Mouse (Mus musculus) heart, postnatal 0 days (tissue): ENCODE measurements at regions not wholly inside any gene's neighbourhood (a gene's known extent, or its start where the extent isn't known, plus 50 kb on each side); places are given as distances from the start of the nearest gene placed in this dataset.

Source experiments
- ATAC-seq: fragments of 200-750 bp; cut with Nextera tagmentation; 2 replicates; pipeline ENCODE4 v1.8.0; 2017; ENCODE audit warnings: low read depth, moderate number of reproducible peaks, moderate library complexity; ENCODE audit not compliant: insufficient read depth
- DNase-seq: peaks from one replicate; pipeline ENCODE4 v3.0.0-alpha.2; 2016; ENCODE audit warnings: low spot score
- H3K27ac ChIP-seq: fragments of 300-500 bp; sonication (generic); 2 replicates; pipeline ENCODE4 v1.5.1; 2014; ENCODE audit warnings: low read depth, mild to moderate bottlenecking
- H3K27me3 ChIP-seq: fragments of 300-500 bp; sonication (generic); 2 replicates; pipeline ENCODE4 v1.6.1; 2014; ENCODE audit warnings: low read length, mixed read lengths; ENCODE audit not compliant: control insufficient read depth, insufficient read depth
- H3K36me3 ChIP-seq: fragments of 300-500 bp; sonication (generic); replicated peaks from 2 replicates; pipeline ENCODE4 v1.6.1; 2014; ENCODE audit warnings: low read length, mixed read lengths; ENCODE audit not compliant: control insufficient read depth, insufficient read depth
- H3K4me1 ChIP-seq: fragments of 300-500 bp; sonication (generic); 2 replicates; pipeline ENCODE4 v1.6.1; 2014; ENCODE audit warnings: antibody characterized with exemption; ENCODE audit not compliant: control insufficient read depth, insufficient read depth
- H3K4me2 ChIP-seq: fragments of 300-500 bp; sonication (generic); 2 replicates; pipeline ENCODE4 v1.6.1; 2014; ENCODE audit warnings: low read depth, mild to moderate bottlenecking, low read length, moderate library complexity
- H3K4me3 ChIP-seq: fragments of 300-500 bp; sonication (generic); 2 replicates; pipeline ENCODE4 v1.5.1; 2014; ENCODE audit warnings: low read depth, low read length
- H3K9ac ChIP-seq: fragments of 300-500 bp; sonication (generic); replicated peaks from 2 replicates; pipeline ENCODE4 v1.6.1; 2014; ENCODE audit warnings: low read depth, low read length, mixed read lengths
- H3K9me3 ChIP-seq: fragments of 300-500 bp; sonication (generic); replicated peaks from 2 replicates; pipeline ENCODE4 v1.6.1; 2016; ENCODE audit warnings: low read length; ENCODE audit not compliant: control insufficient read depth
- CTCF ChIP-seq: IDR thresholded peaks from 2 replicates; pipeline ENCODE4 v1.5.1; 2016; ENCODE audit warnings: antibody characterized with exemption, control low read depth, low read depth
- EP300 ChIP-seq: IDR thresholded peaks from 2 replicates; pipeline ENCODE4 v1.6.1; 2016; ENCODE audit warnings: antibody characterized with exemption, low read depth
- WGBS: fragments of 180-500 bp; shearing (Covaris S2); extraction: QIAGEN DNeasy Blood & Tissue Kit; methylation state at CpG from one replicate; pipeline ENCODE4 v1.1.7; 2014; 5-methylcytosine and 5-hydroxymethylcytosine counted together

GRCm38 (mm10) chr19:15421311-15421710 is 525.8 kb downstream of the Psat1 start:
- no peak for TF ChIP-seq EP300
- no peak for TF ChIP-seq CTCF
- no peak for ATAC-seq
- Histone ChIP-seq H3K27me3 (no peaks in the 10 kb centered on the region), H3K27ac (no peak overlapping the region), H3K4me2 (no peak overlapping the region), H3K4me3 (no peak overlapping the region), H3K36me3 (no peaks in the 10 kb centered on the region), H3K9ac (no peak overlapping the region), H3K4me1 (no peaks in the 10 kb centered on the region), H3K9me3 (no peaks in the 10 kb centered on the region)
- no peak for DNase-seq
- 47% methylated on average over 3 of the region's 3 CpGs for WGBS

GRCm38 (mm10) chr19:15398624-15399023 is 548.5 kb downstream of the Psat1 start:
- WGBS, result 71% methylated on average over 3 of the region's 3 CpGs
- H3K27me3 ChIP-seq, result no peaks in the 10 kb centered on the region

DNA sequence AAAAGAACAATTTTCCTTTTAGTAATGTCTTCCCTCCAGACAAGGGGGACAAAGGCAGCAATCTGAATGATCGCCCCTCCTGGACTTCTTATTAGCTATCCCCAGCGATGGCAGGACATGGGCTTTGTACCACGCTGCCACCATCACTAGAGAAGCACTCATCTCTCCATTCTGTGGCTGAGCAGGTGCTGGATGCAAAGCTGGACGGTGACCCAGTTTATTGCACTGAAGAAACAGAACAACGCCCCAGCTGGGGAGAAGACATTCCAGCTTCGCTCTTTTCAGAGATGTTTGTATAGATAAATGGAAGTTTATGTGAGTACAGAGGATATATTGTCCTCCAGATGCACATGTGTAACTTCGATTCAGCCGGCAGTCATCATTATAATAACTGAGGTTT is 575.5 kb downstream of the Psat1 start:
- Histone ChIP-seq H3K9me3 (no peaks in the 10 kb centered on the region), H3K4me3 (no peak overlapping the region), H3K4me2 (no peak overlapping the region), H3K36me3 (no peaks in the 10 kb centered on the region), H3K9ac (no peak overlapping the region), H3K4me1 (no peaks in the 10 kb centered on the region), H3K27me3 (no peaks in the 10 kb centered on the region), H3K27ac (no peak overlapping the region)
- DNase-seq, result no peak
- ATAC-seq, result no peak
- WGBS, result 72% methylated on average over 8 of the region's 8 CpGs
- no peak for TF ChIP-seq EP300
- no peak for TF ChIP-seq CTCF

More at GRCm38 (mm10) chr19:15398624-15399023, 548.5 kb downstream of the Psat1 start:
- no peak overlapping the region for H3K4me3 ChIP-seq
- TF ChIP-seq EP300 (no peak), CTCF (no peak)
- H3K9ac ChIP-seq, result no peak overlapping the region
- ATAC-seq (no peak), DNase-seq (no peak)
- H3K4me2 ChIP-seq, result no peak overlapping the region
- H3K27ac ChIP-seq, result no peak overlapping the region
- no peaks in the 10 kb centered on the region for H3K9me3 ChIP-seq
- H3K36me3 ChIP-seq, result no peaks in the 10 kb centered on the region
- H3K4me1 ChIP-seq, result no peaks in the 10 kb centered on the region

DNA sequence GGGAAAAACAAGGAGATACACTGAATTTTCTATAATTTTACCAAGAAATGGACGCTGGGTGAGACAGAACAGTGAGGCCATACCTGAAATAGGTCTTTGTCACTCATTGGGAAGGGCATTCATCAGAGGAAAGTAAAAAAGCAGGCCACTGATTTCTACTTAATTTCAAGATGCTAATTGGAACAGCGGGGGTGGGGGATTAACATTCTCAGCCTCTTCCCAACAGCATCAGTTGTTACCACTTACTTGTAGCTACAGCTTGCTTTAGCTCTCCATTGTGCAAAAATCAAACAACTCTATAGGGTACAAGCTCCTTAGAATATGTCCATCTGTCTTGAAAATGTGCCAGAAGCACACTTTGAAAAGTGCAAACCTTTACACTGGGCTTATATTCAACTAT is 580.2 kb downstream of the Psat1 start:
- no peak for TF ChIP-seq EP300
- TF ChIP-seq CTCF, result no peak
- Histone ChIP-seq H3K4me3 (no peak overlapping the region), H3K27me3 (no peaks in the 10 kb centered on the region), H3K9ac (no peak overlapping the region), H3K4me1 (no peaks in the 10 kb centered on the region), H3K27ac (no peak overlapping the region), H3K9me3 (no peaks in the 10 kb centered on the region), H3K36me3 (no peaks in the 10 kb centered on the region), H3K4me2 (no peak overlapping the region)
- DNase-seq (no peak), ATAC-seq (no peak)
- 33% methylated on average over 2 of the region's 2 CpGs for WGBS

DNA sequence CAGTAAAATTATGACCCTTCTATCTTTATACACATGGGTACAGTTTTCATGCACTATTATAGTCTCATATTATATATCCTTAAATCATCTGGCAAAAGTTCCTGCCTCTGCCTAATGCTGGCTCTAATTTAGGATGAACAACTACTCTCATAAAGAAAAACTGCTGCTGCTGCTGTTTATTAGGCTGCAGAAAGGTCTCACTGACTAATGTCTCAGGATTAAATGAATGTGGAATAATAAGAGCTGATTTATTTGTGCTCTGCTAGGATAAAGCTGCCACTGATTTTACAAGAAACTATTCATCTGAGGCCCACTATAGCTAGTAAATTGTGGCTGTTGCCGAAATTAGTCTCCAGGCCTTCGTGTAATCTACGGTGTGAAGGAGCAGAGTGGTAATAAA is 590.0 kb downstream of the Psat1 start:
- WGBS, result 87% methylated on average over 3 of the region's 3 CpGs
- H3K27ac ChIP-seq, result no peak overlapping the region
- no peak overlapping the region for H3K4me3 ChIP-seq
- ATAC-seq, result no peak
- no peak overlapping the region for H3K9ac ChIP-seq
- no peak overlapping the region for H3K4me2 ChIP-seq
- H3K4me1 ChIP-seq, result no peaks in the 10 kb centered on the region
- no peak for DNase-seq
- TF ChIP-seq CTCF (no peak), EP300 (no peak)
- H3K27me3 ChIP-seq, result no peaks in the 10 kb centered on the region
- no peaks in the 10 kb centered on the region for H3K9me3 ChIP-seq
- no peaks in the 10 kb centered on the region for H3K36me3 ChIP-seq

DNA sequence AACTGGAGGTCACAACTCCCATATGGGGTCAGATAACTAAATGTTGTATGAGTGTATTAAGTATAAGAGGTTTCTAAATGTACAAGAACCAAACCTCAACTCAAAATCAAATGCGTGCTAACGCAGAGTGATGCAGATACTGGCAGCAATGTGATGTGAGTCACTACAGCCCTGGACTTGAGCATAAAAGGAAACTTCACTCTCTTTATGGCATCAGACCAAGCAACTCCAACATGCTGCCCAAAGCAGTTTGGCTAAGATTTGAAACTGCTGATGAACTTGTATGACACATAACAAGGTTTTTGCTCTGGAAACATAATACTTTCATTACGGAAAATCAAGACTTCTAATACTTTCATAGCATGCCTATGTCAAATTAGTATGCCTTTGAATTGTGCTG is 598.8 kb downstream of the Psat1 start:
- H3K36me3 ChIP-seq, result no peaks in the 10 kb centered on the region
- H3K9ac ChIP-seq, result no peak overlapping the region
- no peaks in the 10 kb centered on the region for H3K4me1 ChIP-seq
- no peaks in the 10 kb centered on the region for H3K9me3 ChIP-seq
- DNase-seq, result no peak
- no peak overlapping the region for H3K4me3 ChIP-seq
- no peak overlapping the region for H3K4me2 ChIP-seq
- no peaks in the 10 kb centered on the region for H3K27me3 ChIP-seq
- no peak overlapping the region for H3K27ac ChIP-seq
- no peak for ATAC-seq
- WGBS, result 88% methylated on average over 3 of the region's 3 CpGs
- no peak for TF ChIP-seq CTCF
- no peak for TF ChIP-seq EP300
